Mouse (Mus musculus) C2C12 (cell line): ENCODE results near the gene Hivep1.

Experiments used
- CEBPB ChIP-seq: IDR thresholded peaks from one replicate; pipeline ENCODE4 v1.6.1; 2011; ENCODE audit warnings: low read depth, mild to moderate bottlenecking, control low read depth, moderate library complexity
- CTCF ChIP-seq: IDR thresholded peaks from one replicate; pipeline ENCODE4 v1.5.1; 2011; ENCODE audit not compliant: control insufficient read depth, insufficient read depth, insufficient read length
- MAX ChIP-seq: IDR thresholded peaks from one replicate; pipeline ENCODE4 v1.6.1; 2011; ENCODE audit warnings: mild to moderate bottlenecking, control low read depth
- MYOD1 ChIP-seq: IDR thresholded peaks from one replicate; pipeline ENCODE4 v1.6.1; 2011; ENCODE audit warnings: low read depth; ENCODE audit not compliant: control insufficient read depth, insufficient read length
- MYOG ChIP-seq: IDR thresholded peaks from one replicate; pipeline ENCODE4 v1.6.1; 2011; ENCODE audit not compliant: control insufficient read depth, insufficient read length; ENCODE audit errors: extremely low read depth
- USF1 ChIP-seq: IDR thresholded peaks from one replicate; pipeline ENCODE4 v1.6.1; 2011; ENCODE audit warnings: low read depth, mild to moderate bottlenecking, control low read depth, moderate library complexity

DNA sequence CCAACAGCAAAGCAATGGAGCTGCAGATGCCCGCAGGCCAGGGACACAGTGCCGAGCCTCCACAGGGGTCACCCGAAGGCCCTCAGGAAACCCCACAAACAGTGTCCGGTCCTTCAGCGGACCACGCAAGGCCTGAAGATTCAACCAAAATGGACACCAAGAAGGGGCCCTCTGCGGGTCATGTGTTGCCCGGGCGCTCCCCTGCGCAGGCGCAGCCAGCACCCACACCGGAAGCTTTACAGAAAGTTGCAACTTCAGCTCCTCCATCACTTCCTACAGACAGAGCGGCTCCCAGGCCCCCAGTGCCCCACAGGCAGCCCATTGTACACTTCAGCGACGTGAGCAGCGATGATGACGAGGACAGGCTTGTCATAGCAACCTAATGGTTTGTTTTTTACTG lies 132.3 kb downstream of the Hivep1 start:
- TF ChIP-seq CTCF (no peak), MAX (no peak), USF1 (no peak), MYOD1 (no peak), MYOG (no peak), CEBPB (no peak)
